Mouse (Mus musculus) lung, postnatal 0 days (tissue): ENCODE results near the gene Tac4.

Experiments used
- CTCF ChIP-seq: IDR thresholded peaks from 2 replicates; pipeline ENCODE4 v1.5.1; 2016; ENCODE audit warnings: antibody characterized with exemption, mild to moderate bottlenecking
- EP300 ChIP-seq: IDR thresholded peaks from 2 replicates; pipeline ENCODE4 v1.6.1; 2016; ENCODE audit warnings: antibody characterized with exemption, mild to moderate bottlenecking, control low read depth

GRCm38 (mm10) chr11:95250110-95250509 is 11.2 kb upstream of the Tac4 start:
- TF ChIP-seq CTCF (no peak), EP300 (no peak)
